Mouse (Mus musculus) c-Kit-positive CD71-negative TER-119-negative erythroid progenitor cells, embryonic 14.5 days (primary cell): ENCODE results near the gene Gak.

Experiments used
- DNase-seq: peaks from one replicate; pipeline ENCODE4 v3.0.0-alpha.2; 2013; ENCODE audit warnings: low read depth

Gak gene

DNA sequence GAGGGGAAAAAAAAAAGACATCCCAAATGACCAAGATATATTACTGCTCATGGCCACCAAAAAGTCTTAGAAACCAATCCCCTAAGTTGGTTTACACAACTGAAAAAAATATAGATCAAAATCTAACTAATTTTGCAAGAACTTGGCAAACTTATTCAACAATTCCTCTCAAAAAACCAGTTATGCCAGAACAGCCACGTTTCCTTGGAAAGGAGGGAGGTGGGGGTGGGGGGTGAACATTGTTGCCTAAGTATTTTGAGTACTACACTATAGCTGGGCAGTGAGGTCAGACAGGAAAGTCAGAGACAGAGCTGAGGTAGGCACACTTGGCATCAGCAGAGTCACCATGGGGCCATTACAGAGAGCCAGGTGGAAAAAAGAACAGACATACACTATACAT, 29.6 kb downstream of the Gak start:
- no peak for DNase-seq

- DNase-seq = no peak
Measured at GRCm38 (mm10) chr5:108581361-108581891, 48.1 kb downstream of the Gak start.

DNA sequence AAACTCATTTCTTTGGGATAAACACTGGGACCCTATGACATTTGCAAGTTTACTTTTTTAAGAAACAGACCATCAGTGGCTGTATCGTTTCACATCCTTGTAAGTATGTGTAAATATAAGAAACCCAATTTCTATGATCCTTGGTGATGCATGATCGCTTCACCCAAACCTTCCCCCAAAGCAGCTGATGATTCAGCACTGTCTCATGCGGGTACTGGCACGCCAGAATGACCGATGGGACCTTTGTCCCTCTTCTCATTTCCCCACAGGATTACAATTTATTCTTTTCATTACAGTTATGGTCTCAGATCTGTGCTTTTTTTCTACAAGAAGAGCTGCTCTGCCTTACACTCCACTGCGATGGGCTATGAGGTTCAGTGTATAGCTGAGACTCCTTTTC, 56.5 kb downstream of the Gak start:
- DNase-seq = no peak

GRCm38 (mm10) chr5:108570991-108571390, 58.6 kb downstream of the Gak start:
- no peak for DNase-seq

GRCm38 (mm10) chr5:108567104-108567503, 62.5 kb downstream of the Gak start:
- DNase-seq = no peak

GRCm38 (mm10) chr5:108566523-108566922, 63.0 kb downstream of the Gak start:
- DNase-seq = no peak

DNA sequence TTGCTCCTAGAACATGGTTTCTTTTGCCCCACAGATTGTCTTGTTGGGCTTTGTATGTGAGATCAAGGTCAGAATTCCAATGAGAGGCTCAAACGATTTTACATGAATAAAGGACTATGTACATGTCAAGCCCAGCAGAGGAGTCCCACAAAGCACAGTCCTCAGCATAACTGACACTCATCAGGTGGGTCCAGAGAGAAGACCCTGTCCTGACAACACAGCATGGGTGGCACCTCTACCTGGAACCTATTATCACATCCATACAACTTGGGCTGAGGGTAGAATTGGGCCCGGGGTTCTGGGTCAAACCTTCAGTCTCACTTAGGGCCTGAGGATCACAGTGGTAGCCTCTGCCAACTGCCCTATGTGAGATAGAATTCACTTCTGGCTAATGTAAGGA, 64.2 kb downstream of the Gak start:
- DNase-seq = no peak

- no peak for DNase-seq
Measured at GRCm38 (mm10) chr5:108564346-108564745, 65.2 kb downstream of the Gak start.

DNA sequence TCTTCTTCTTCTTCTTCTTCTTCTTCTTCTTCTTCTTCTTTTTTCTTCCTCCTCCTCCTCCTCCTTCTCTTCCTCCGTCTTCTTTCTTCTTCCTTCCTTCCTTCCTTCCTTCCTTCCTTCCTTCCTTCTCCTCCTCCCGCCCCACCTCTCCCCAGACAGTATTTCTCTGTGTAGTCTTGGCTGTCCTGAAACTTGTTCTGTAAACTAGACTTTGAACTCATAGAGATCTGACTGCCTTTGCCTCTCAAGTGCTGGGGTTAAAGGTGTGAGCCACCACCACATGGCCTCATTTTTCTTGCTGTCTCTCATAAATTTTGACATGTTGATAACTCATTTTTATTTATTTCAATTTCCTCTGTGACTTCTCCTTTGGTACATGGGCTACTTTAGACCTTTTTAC, 67.1 kb downstream of the Gak start:
- DNase-seq = no peak

GRCm38 (mm10) chr5:108556986-108557385, 72.6 kb downstream of the Gak start:
- no peak for DNase-seq

GRCm38 (mm10) chr5:108554041-108554440, 75.5 kb downstream of the Gak start:
- DNase-seq = no peak

- no peak for DNase-seq
Measured at GRCm38 (mm10) chr5:108550207-108550594, 79.4 kb downstream of the Gak start.

DNA sequence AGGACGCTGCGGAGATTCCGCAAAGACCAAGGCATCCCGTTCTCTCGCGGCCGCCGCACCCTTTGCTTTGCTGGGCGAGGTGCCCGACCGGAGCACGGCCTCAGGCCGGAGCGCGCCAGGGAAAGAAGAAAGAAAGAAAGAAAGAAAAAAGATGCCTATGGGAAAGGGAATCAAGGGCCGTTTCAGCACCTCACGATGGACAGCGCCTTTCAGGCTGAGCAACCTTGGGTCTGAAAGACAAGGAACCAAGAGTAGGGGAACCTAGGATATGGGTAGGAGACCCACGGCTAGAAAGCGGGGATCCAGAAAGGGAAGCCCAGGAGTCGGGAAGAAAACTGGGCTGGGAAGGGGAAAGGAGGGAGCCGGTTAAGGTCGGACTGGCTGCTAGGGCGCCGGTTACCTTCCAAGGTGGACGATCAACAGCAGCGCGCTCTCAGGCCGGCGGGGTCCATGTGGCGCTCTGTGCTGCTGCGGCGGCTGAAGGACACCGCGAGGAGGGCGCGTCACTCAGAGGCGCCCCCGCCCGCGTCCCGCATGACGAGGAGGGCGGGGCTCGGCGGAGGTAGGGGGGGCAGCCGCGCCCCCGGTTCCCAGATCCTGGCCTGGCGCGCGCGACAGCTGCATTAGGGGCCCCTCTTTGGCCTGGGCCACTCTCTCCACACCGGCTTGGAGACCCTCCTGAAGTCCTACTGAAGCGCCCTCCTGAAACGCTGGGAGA, 79.9 kb downstream of the Gak start, which contains the start of gene Cplx1:
Gene Cplx1 (minus strand): TSS at position 536 of the 718 bp plus-strand sequence.
- DNase-seq = peak; percentile 59

DNA sequence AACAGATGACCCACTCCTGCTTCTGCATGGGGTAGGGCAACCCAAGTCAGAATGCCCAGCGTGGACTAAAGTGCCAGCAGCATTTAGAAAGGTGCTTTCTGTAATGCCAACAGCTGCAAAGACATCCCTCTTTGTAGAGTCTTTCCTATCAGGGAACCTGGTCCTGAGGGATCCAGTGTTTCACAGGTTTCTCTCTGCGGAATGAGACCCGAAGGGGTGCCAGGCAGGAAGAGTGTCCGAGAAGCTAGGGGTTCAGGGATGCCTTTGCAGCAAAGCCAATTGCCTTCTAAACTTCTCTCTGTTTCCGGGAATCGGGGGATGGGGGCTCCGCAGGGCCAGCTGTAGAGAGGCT, 80.4 kb downstream of the Gak start:
- no peak for DNase-seq

DNA sequence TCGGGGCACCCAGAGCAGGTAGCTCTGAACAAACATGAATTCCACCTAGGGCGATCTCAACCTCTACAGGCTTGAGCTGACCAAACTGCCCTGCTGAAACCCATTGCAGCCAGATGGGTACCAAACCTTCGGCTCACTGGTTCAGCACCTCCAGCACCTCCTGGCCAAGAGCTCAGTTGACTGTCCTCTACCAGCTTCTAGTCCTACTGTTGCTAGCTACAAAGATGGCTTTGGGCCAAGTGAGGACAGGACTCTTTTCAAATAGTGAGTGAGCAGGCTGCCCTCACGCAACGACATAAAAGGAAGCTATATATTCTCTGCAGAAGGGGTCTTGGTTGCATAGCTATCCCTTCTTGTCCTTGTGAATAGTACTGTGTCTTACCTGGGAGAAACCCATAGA, 81.9 kb downstream of the Gak start:
- no peak for DNase-seq

- DNase-seq = no peak
Measured at GRCm38 (mm10) chr5:108543516-108544291, 85.9 kb downstream of the Gak start.

GRCm38 (mm10) chr5:108534188-108534587, 95.4 kb downstream of the Gak start:
- DNase-seq = no peak

GRCm38 (mm10) chr5:108522597-108522996, 107.0 kb downstream of the Gak start:
- no peak for DNase-seq

- no peak for DNase-seq
Measured at GRCm38 (mm10) chr5:108521896-108522295, 107.7 kb downstream of the Gak start.

DNA sequence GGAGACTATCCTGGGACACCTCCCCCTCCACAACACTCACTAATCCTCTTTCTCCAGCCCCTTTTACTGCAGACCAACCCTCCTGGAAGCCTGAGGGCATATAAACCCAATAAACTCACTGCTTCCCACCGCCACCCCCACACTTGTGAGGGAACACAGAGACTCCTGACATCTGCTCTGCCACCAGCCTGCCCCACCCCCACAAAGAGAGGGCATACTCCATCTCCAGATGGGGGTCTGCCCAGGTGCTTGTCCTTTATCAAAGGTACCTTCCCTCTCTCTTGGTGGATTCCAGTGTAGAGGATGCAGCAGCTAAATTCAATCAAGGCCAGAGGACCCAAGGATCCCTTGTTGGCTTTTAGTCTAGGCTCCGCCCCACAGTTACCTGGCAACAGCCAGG, 108.5 kb downstream of the Gak start:
- no peak for DNase-seq

DNA sequence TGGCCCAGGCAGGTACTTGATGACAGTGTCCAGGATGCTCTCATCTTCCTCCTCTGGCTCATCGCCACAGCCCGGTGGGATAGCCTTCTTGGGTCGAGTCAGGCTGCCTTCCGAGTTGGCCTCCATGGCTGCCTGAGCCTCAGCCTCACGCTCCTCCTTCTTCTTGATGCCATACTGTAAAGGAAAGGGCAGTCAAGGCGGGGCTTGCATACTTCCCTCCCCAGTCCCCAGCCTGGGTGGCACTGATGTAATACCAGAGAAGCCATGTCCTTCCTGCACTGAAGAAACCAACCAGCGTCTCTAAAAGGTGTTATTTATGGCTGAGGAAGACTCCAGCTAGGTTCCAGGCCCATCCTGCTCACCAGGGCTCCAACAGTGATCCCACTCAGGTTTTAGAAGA, 109.4 kb downstream of the Gak start:
- DNase-seq = no peak
